Mouse (Mus musculus): ENCODE measurements at regions not wholly inside any gene's neighbourhood (a gene's known extent, or its start where the extent isn't known, plus 50 kb on each side); places are given as distances from the start of the nearest gene placed in this dataset.

GRCm38 (mm10) chr15:97127771-97128170 lies 72.0 kb upstream of the Slc38a4 start:
- no peak for TF ChIP-seq CHD2 (IDR thresholded peaks at IDR 0.05; ENCODE audit: low read depth, low read length)
- TF ChIP-seq ZNF384 (IDR thresholded peaks at IDR 0.05; ENCODE audit: low read depth, low read length): no peak
- no peak for TF ChIP-seq HCFC1 (IDR thresholded peaks at IDR 0.05; ENCODE audit: borderline replicate concordance, insufficient read depth, low read length)
- TF ChIP-seq ZC3H11A (IDR thresholded peaks at IDR 0.05; ENCODE audit: borderline replicate concordance, low read depth, low read length): no peak

Measured in ES-E14 (cell line).